Mouse (Mus musculus): Measurements from ENCODE around the gene Polr2f.

DNA sequence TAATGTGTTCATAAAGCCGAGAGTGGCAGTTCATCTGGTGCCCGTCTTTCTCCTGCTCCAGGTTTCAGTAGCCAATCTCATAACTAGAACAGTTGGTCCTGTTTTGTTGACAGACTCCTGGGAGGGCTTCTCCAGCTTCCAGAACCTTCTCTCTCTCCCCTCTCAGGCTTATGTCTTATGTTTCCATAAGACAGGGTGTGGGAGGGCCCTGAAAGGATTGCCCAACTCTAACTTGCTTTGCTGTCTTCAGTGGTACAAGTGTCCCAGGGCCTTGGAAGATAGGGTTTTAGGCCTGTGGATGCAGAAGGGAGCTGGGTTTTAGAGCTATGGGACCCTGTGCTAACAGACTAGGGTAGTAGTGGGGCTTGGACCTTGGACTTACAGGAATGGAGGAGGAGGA lies 30.3 kb upstream of the Polr2f start:
- TF ChIP-seq POLR2A (IDR thresholded peaks at IDR 0.05; ENCODE audit: borderline replicate concordance, low read depth, low read length) = no peak
- no peak for TF ChIP-seq CTCF (IDR thresholded peaks at IDR 0.05; ENCODE audit: low read depth, low read length)

All from bone marrow macrophage, adult 2 months (primary cell).